Mouse (Mus musculus) layer of hippocampus, adult 2 months (tissue): Measurements from ENCODE around the gene Depdc1b. TPM values are rescaled to one million over a fixed set of nuclear protein-coding genes. Genes with fewer than 3 reads are reported as not detected.
A peak's percentile ranks its signal among the peaks of the same experiment; 100 is the strongest.

ENCODE experiments used
- DNase-seq, 2 experiments: peaks; one replicate each; pipeline ENCODE4 v3.0.0; 2022; ENCODE audit warnings: low spot score in 2 of 2
- H3K27ac ChIP-seq: fragments of 200-600 bp; 2 replicates; pipeline ENCODE4 v1.8.1; 2022
- H3K4me3 ChIP-seq: fragments of 200-600 bp; 2 replicates; pipeline ENCODE4 v1.8.1; 2022; ENCODE audit warnings: mild to moderate bottlenecking
- CTCF ChIP-seq: fragments of 200-600 bp; conservative IDR thresholded peaks from 2 replicates; pipeline ENCODE4 v1.8.1; 2022; ENCODE audit warnings: antibody characterized with exemption, mild to moderate bottlenecking, moderate library complexity
- total RNA-seq, 2 experiments: library from RNA; stranded (reverse); gene quantifications; 2 replicates each; pipeline ENCODE4 v1.2.3; 2021

Depdc1b gene
- total RNA-seq, 2 experiments from 2014 or later, result 0.33 to 0.34 TPM

GRCm38 (mm10) chr13:108323866-108324829 lies 8.0 kb downstream of the Depdc1b start:
- no peak for DNase-seq

GRCm38 (mm10) chr13:108325871-108326270 lies 9.7 kb downstream of the Depdc1b start:
- Histone ChIP-seq H3K27ac (no peak overlapping the region), H3K4me3 (no peak overlapping the region)
- TF ChIP-seq CTCF, result no peak
- no peak for DNase-seq

More at GRCm38 (mm10) chr13:108323866-108324829, 8.0 kb downstream of the Depdc1b start:
- TF ChIP-seq CTCF, result no peak
- no peak overlapping the region for H3K4me3 ChIP-seq
- no peak overlapping the region for H3K27ac ChIP-seq

- TF ChIP-seq CTCF, result no peak
- Histone ChIP-seq H3K4me3 (no peak overlapping the region), H3K27ac (no peak overlapping the region)
- DNase-seq, result no peak
Observed at GRCm38 (mm10) chr13:108326351-108326750, 10.2 kb downstream of the Depdc1b start.

- Histone ChIP-seq H3K4me3 (no peak overlapping the region), H3K27ac (no peak overlapping the region)
- no peak for TF ChIP-seq CTCF
- DNase-seq, result no peak
Observed at GRCm38 (mm10) chr13:108327047-108327446, 10.9 kb downstream of the Depdc1b start.

GRCm38 (mm10) chr13:108328406-108329180 lies 12.5 kb downstream of the Depdc1b start:
- TF ChIP-seq CTCF, result no peak
- DNase-seq, result no peak
- no peak overlapping the region for H3K27ac ChIP-seq
- H3K4me3 ChIP-seq, result no peak overlapping the region

- TF ChIP-seq CTCF, result peak; percentile 86
- H3K27ac ChIP-seq, result no peak overlapping the region
- H3K4me3 ChIP-seq, result no peak overlapping the region
- no peak for DNase-seq
Observed at GRCm38 (mm10) chr13:108329693-108330092, 13.6 kb downstream of the Depdc1b start.

GRCm38 (mm10) chr13:108335257-108336003 lies 19.3 kb downstream of the Depdc1b start:
- no peak for DNase-seq
- no peak overlapping the region for H3K4me3 ChIP-seq
- TF ChIP-seq CTCF, result no peak
- no peak overlapping the region for H3K27ac ChIP-seq

GRCm38 (mm10) chr13:108336192-108336591 lies 20.1 kb downstream of the Depdc1b start:
- TF ChIP-seq CTCF, result no peak
- DNase-seq, result no peak

GRCm38 (mm10) chr13:108337340-108337739 lies 21.2 kb downstream of the Depdc1b start:
- Histone ChIP-seq H3K27ac (no peak overlapping the region), H3K4me3 (no peak overlapping the region)
- DNase-seq, result no peak
- TF ChIP-seq CTCF, result no peak

More at GRCm38 (mm10) chr13:108336192-108336591, 20.1 kb downstream of the Depdc1b start:
- H3K4me3 ChIP-seq, result no peak overlapping the region
- no peak overlapping the region for H3K27ac ChIP-seq

- no peak for DNase-seq
- TF ChIP-seq CTCF, result no peak
- Histone ChIP-seq H3K27ac (no peak overlapping the region), H3K4me3 (no peak overlapping the region)
Observed at GRCm38 (mm10) chr13:108338076-108338836, 22.1 kb downstream of the Depdc1b start.

GRCm38 (mm10) chr13:108339907-108340596 lies 23.9 kb downstream of the Depdc1b start:
- DNase-seq, result no peak
- H3K4me3 ChIP-seq, result no peak overlapping the region
- no peak overlapping the region for H3K27ac ChIP-seq
- TF ChIP-seq CTCF, result no peak
